Mouse (Mus musculus) intestine, embryonic 15.5 days (tissue): ENCODE measurements around the gene Bricd5. TPM values are rescaled to one million over a fixed set of nuclear protein-coding genes. Genes with fewer than 3 reads are reported as not detected.

ENCODE experiments used
- ATAC-seq: fragments of 200-750 bp; cut with Nextera tagmentation; 2 replicates; pipeline ENCODE4 v1.8.0; 2017; ENCODE audit warnings: moderate TSS enrichment, moderate library complexity
- H3K27ac ChIP-seq: fragments of 300-500 bp; sonication (generic); 2 replicates; pipeline ENCODE4 v1.5.1; 2015; ENCODE audit warnings: mild to moderate bottlenecking, inconsistent platforms
- H3K27me3 ChIP-seq: fragments of 300-500 bp; sonication (generic); replicated peaks from 2 replicates; pipeline ENCODE4 v1.6.1; 2015; ENCODE audit warnings: inconsistent platforms
- H3K36me3 ChIP-seq: fragments of 300-500 bp; sonication (generic); 2 replicates; pipeline ENCODE4 v1.6.1; 2015; ENCODE audit warnings: inconsistent platforms
- H3K4me1 ChIP-seq: fragments of 300-500 bp; sonication (generic); replicated peaks from 2 replicates; pipeline ENCODE4 v1.6.1; 2015; ENCODE audit warnings: inconsistent platforms
- H3K4me2 ChIP-seq: fragments of 300-500 bp; sonication (generic); replicated peaks from 2 replicates; pipeline ENCODE4 v1.6.1; 2015; ENCODE audit warnings: mild to moderate bottlenecking, inconsistent platforms
- H3K4me3 ChIP-seq: fragments of 300-500 bp; sonication (generic); replicated peaks from 2 replicates; pipeline ENCODE4 v1.5.1; 2015; ENCODE audit warnings: inconsistent platforms
- H3K9ac ChIP-seq: fragments of 300-500 bp; sonication (generic); 2 replicates; pipeline ENCODE4 v1.6.1; 2015; ENCODE audit warnings: inconsistent platforms
- H3K9me3 ChIP-seq: fragments of 300-500 bp; sonication (generic); 2 replicates; pipeline ENCODE4 v1.6.1; 2016; ENCODE audit warnings: inconsistent platforms
- WGBS: fragments of 180-500 bp; shearing (Covaris S2); methylation state at CpG from one replicate; pipeline ENCODE4 v1.1.7; 2015; 5-methylcytosine and 5-hydroxymethylcytosine counted together
- polyA plus RNA-seq: library from polyadenylated mRNA; unstranded; fragments of >200 nt; fragmentation: Nextera tagmentation; extraction: Ambion mirVana; gene quantifications from 2 replicates; pipeline ENCODE4 v1.2.1, GENCODE M21; 2015

The Bricd5 gene
- polyA plus RNA-seq, 1 experiment from 2014 or later = 0.40 TPM

- peak overlapping the region; percentile 78 for H3K9ac ChIP-seq
- peak overlapping the region; percentile 70 for H3K4me3 ChIP-seq
- peak overlapping the region; percentile 76 for H3K4me2 ChIP-seq
- 36% methylated on average over 11 of the region's 11 CpGs for WGBS
- H3K36me3 ChIP-seq = peaks cover 22% of the 10 kb centered on the region
- no peaks in the 10 kb centered on the region for H3K27me3 ChIP-seq
- no peaks in the 10 kb centered on the region for H3K9me3 ChIP-seq
- ATAC-seq = peak; percentile 10
- H3K27ac ChIP-seq = no peak overlapping the region
- H3K4me1 ChIP-seq = peaks cover 31% of the 10 kb centered on the region
Measured at GRCm38 (mm10) chr17:24477985-24478600, 4.4 kb downstream of the Bricd5 start.

GRCm38 (mm10) chr17:24478663-24479380, 5.1 kb downstream of the Bricd5 start, which contains the start of gene Mlst8:
Mlst8 (minus strand) TSS chr17:24479078.
- Histone ChIP-seq H3K9ac (peak within 1 kb of the TSS; percentile 78), H3K27me3 (no peaks in the 10 kb centered on the region), H3K4me2 (peak within 1 kb of the TSS; percentile 76), H3K9me3 (no peaks in the 10 kb centered on the region), H3K36me3 (peaks cover 22% of the 10 kb centered on the region), H3K27ac (peak within 1 kb of the TSS; percentile 89), H3K4me1 (peaks cover 24% of the 10 kb centered on the region), H3K4me3 (peak within 1 kb of the TSS; percentile 70)
- WGBS = under 1% methylated on average over 48 of the region's 48 CpGs
- peak; percentile 95 for ATAC-seq

- Histone ChIP-seq H3K27ac (no peak overlapping the region), H3K4me1 (peaks cover 18% of the 10 kb centered on the region), H3K9ac (no peak overlapping the region), H3K27me3 (no peaks in the 10 kb centered on the region), H3K4me2 (no peak overlapping the region), H3K4me3 (peak overlapping the region; percentile 70), H3K36me3 (peaks cover 20% of the 10 kb centered on the region), H3K9me3 (no peaks in the 10 kb centered on the region)
- no peak for ATAC-seq
- WGBS = 18% methylated on average over 1 of the region's 1 CpGs
Measured at GRCm38 (mm10) chr17:24479431-24479830, 5.7 kb downstream of the Bricd5 start.

GRCm38 (mm10) chr17:24480201-24480826, 6.6 kb downstream of the Bricd5 start:
- H3K9ac ChIP-seq = no peak overlapping the region
- ATAC-seq = no peak
- WGBS = 32% methylated on average over 3 of the region's 3 CpGs
- no peaks in the 10 kb centered on the region for H3K9me3 ChIP-seq
- no peaks in the 10 kb centered on the region for H3K27me3 ChIP-seq
- peaks cover 17% of the 10 kb centered on the region for H3K4me1 ChIP-seq
- H3K4me2 ChIP-seq = no peak overlapping the region
- peaks cover 11% of the 10 kb centered on the region for H3K36me3 ChIP-seq
- H3K4me3 ChIP-seq = no peak overlapping the region
- 0 out of 2 replicates have a peak overlapping the region, but pooled peaks have one; percentile 10 for H3K27ac ChIP-seq

- 89% methylated on average over 20 of the region's 20 CpGs for WGBS
- Histone ChIP-seq H3K4me3 (no peak overlapping the region), H3K36me3 (0 out of 2 replicates have a peak, but pooled peaks cover 4% of the 10 kb centered on the region), H3K27me3 (no peaks in the 10 kb centered on the region), H3K27ac (no peak overlapping the region), H3K9me3 (no peaks in the 10 kb centered on the region), H3K4me1 (peaks cover 20% of the 10 kb centered on the region), H3K9ac (no peak overlapping the region), H3K4me2 (no peak overlapping the region)
- no peak for ATAC-seq
Measured at GRCm38 (mm10) chr17:24481027-24481815, 7.5 kb downstream of the Bricd5 start.

GRCm38 (mm10) chr17:24483495-24483894, 9.8 kb downstream of the Bricd5 start:
- Histone ChIP-seq H3K4me2 (no peak overlapping the region), H3K27me3 (peaks cover 16% of the 10 kb centered on the region), H3K4me3 (no peak overlapping the region), H3K27ac (no peak overlapping the region), H3K4me1 (peaks cover 16% of the 10 kb centered on the region), H3K9me3 (no peaks in the 10 kb centered on the region), H3K9ac (no peak overlapping the region), H3K36me3 (no peaks in the 10 kb centered on the region)
- no peak for ATAC-seq
- 84% methylated on average over 3 of the region's 3 CpGs for WGBS

GRCm38 (mm10) chr17:24485090-24485860, 11.6 kb downstream of the Bricd5 start:
- WGBS = 46% methylated on average over 11 of the region's 11 CpGs
- Histone ChIP-seq H3K9me3 (no peaks in the 10 kb centered on the region), H3K4me3 (no peak overlapping the region), H3K9ac (no peak overlapping the region), H3K27me3 (peaks cover 31% of the 10 kb centered on the region), H3K4me1 (peaks cover 19% of the 10 kb centered on the region), H3K4me2 (no peak overlapping the region), H3K27ac (no peak overlapping the region), H3K36me3 (no peaks in the 10 kb centered on the region)
- no peak for ATAC-seq

GRCm38 (mm10) chr17:24488186-24488661, 14.5 kb downstream of the Bricd5 start, which contains the start of gene Caskin1:
Caskin1 (plus strand) TSS chr17:24488601.
- peak within 1 kb of the TSS; percentile 32; the same call in 1 of the 2 replicates for H3K27ac ChIP-seq
- under 1% methylated on average over 45 of the region's 45 CpGs for WGBS

GRCm38 (mm10) chr17:24488662-24489264, 15.1 kb downstream of the Bricd5 start:
- H3K27ac ChIP-seq = peak overlapping the region; percentile 32; the same call in 1 of the 2 replicates
- H3K4me1 ChIP-seq = peaks cover 16% of the 10 kb centered on the region
- H3K4me2 ChIP-seq = peak overlapping the region; percentile 100
- H3K9me3 ChIP-seq = no peaks in the 10 kb centered on the region
- peak overlapping the region; percentile 73 for H3K9ac ChIP-seq
- peak overlapping the region; percentile 69 for H3K4me3 ChIP-seq
- 0% methylated on average over 79 of the region's 81 CpGs for WGBS
- ATAC-seq = peak; percentile 65
- H3K36me3 ChIP-seq = no peaks in the 10 kb centered on the region
- H3K27me3 ChIP-seq = peaks cover 36% of the 10 kb centered on the region

More at GRCm38 (mm10) chr17:24488186-24488661, 14.5 kb downstream of the Bricd5 start, which contains the start of gene Caskin1:
- H3K4me2 ChIP-seq = peak within 1 kb of the TSS; percentile 100
- peak; percentile 60 for ATAC-seq
- H3K9ac ChIP-seq = peak within 1 kb of the TSS; percentile 73
- H3K4me3 ChIP-seq = peak within 1 kb of the TSS; percentile 69
- no peaks in the 10 kb centered on the region for H3K36me3 ChIP-seq
- H3K27me3 ChIP-seq = peaks cover 36% of the 10 kb centered on the region
- H3K4me1 ChIP-seq = peaks cover 16% of the 10 kb centered on the region
- H3K9me3 ChIP-seq = no peaks in the 10 kb centered on the region

GRCm38 (mm10) chr17:24489265-24490030, 15.8 kb downstream of the Bricd5 start:
- H3K4me3 ChIP-seq = peak overlapping the region; percentile 69

More at GRCm38 (mm10) chr17:24489265-24490030, 15.8 kb downstream of the Bricd5 start:
- H3K9ac ChIP-seq = peak overlapping the region; percentile 73
- no peaks in the 10 kb centered on the region for H3K9me3 ChIP-seq
- WGBS = 25% methylated on average over 19 of the region's 19 CpGs
- peaks cover 16% of the 10 kb centered on the region for H3K4me1 ChIP-seq
- H3K4me2 ChIP-seq = peak overlapping the region; percentile 100
- H3K27ac ChIP-seq = no peak overlapping the region
- peaks cover 36% of the 10 kb centered on the region for H3K27me3 ChIP-seq
- ATAC-seq = peak; percentile 24
- H3K36me3 ChIP-seq = no peaks in the 10 kb centered on the region
